Mouse (Mus musculus): ENCODE measurements around the gene Lrrc57.

DNA sequence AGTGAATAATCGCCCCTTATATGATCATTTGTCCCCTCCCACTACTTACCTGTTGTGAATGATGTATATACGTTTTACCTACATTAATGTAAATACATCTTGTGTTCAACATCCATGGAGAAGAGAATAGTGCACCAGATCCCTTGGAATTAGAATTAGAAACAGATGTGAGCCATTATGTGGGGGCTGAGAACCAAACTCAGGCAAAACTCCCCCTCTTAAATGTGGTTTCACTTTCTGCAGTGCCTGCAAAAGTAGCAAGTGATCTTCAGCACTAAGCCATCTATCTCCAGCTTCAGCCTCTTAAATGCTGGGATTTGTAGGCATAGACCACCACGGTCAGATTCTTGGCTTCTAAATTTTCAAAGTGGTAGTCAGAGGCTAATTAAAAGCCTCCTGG lies 34.2 kb downstream of the Lrrc57 start:
- no peak for TF ChIP-seq POLR2A (IDR thresholded peaks at IDR 0.05; ENCODE audit: extremely low read depth, insufficient read depth, low read length)
- no peak for TF ChIP-seq CTCF (IDR thresholded peaks at IDR 0.05; ENCODE audit: extremely low read depth, insufficient read depth, low read length)

Data from cortical plate, adult 2 months (tissue).